Mouse (Mus musculus): Measurements from ENCODE around the gene Cmip. TPM values are rescaled to one million over a fixed set of nuclear protein-coding genes. Genes with fewer than 3 reads are reported as not detected.

The Cmip gene
- total and polyA plus RNA-seq, 3 experiments: 17.0 to 71.8 TPM; not detected in 1

- Histone ChIP-seq H3K27me3 (ENCODE audit: control insufficient read depth in 1 of 2, insufficient read depth in 2 of 2, low read length in 2 of 2) (no peaks in the 10 kb centered on the region), H3K4me3 (ENCODE audit: control insufficient read depth in 1 of 2, insufficient read depth in 1 of 2, low read depth in 2 of 2, low read length in 2 of 2) (no peak overlapping the region), H3K9ac (ENCODE audit: control insufficient read depth, low read depth, low read length, poor library complexity, severe bottlenecking) (no peak overlapping the region), H3K4me1 (ENCODE audit: control insufficient read depth in 1 of 2, insufficient read depth in 2 of 2, low read length in 2 of 2) (peaks cover 2 to 4% of the 10 kb centered on the region in 2 experiments; a peak in 1 of 4 replicates), H3K36me3 (ENCODE audit: control insufficient read depth in 1 of 2, insufficient read depth in 2 of 2, low read length in 2 of 2) (no peaks in the 10 kb centered on the region), H3K27ac (ENCODE audit: control insufficient read depth, low read depth, low read length) (no peak overlapping the region), H3K9me3 (replicated peaks; ENCODE audit: insufficient read depth, low read length) (no peaks in the 10 kb centered on the region), H3K79me2 (ENCODE audit: control insufficient read depth, insufficient read depth, low read length, poor library complexity) (no peaks in the 10 kb centered on the region)
- DNase-seq (ENCODE audit: low read depth, low spot score): peak; percentile 34
- peak; percentile 56 for TF ChIP-seq SMC3 (IDR thresholded peaks at IDR 0.05; ENCODE audit: low read depth, low read length)
- TF ChIP-seq ELF1 (IDR thresholded peaks at IDR 0.05; ENCODE audit: low read depth, low read length): no peak
- peak; percentile 56 to 65 (median 62) for TF ChIP-seq CTCF (IDR thresholded peaks at IDR 0.05 in 2 of 3, conservative IDR thresholded peaks at IDR 0.05 in 1 of 3; ENCODE audit: control insufficient read depth in 1 of 3, insufficient read depth in 1 of 3, low read depth in 2 of 3, low read length in 3 of 3, poor library complexity in 1 of 3, severe bottlenecking in 1 of 3)
- no peak for TF ChIP-seq MYC (IDR thresholded peaks at IDR 0.05; ENCODE audit: low read depth, low read length)
- TF ChIP-seq RAD21 (IDR thresholded peaks at IDR 0.05; ENCODE audit: low read depth, low read length): peak; percentile 11
These were observed 207.7 kb downstream of the Cmip start for GRCm38 (mm10) chr8:117464525-117464924.

- H3K79me2 ChIP-seq (ENCODE audit: control insufficient read depth, insufficient read depth, low read length, poor library complexity): no peaks in the 10 kb centered on the region
- H3K27me3 ChIP-seq (ENCODE audit: control insufficient read depth in 1 of 2, insufficient read depth in 2 of 2, low read length in 2 of 2): no peaks in the 10 kb centered on the region
- H3K9me3 ChIP-seq (replicated peaks; ENCODE audit: insufficient read depth, low read length): no peaks in the 10 kb centered on the region
- H3K4me1 ChIP-seq (ENCODE audit: control insufficient read depth in 1 of 2, insufficient read depth in 2 of 2, low read length in 2 of 2): peaks cover 4 to 8% of the 10 kb centered on the region in 2 experiments; a peak in 1 of 4 replicates
- H3K36me3 ChIP-seq (ENCODE audit: control insufficient read depth in 1 of 2, insufficient read depth in 2 of 2, low read length in 2 of 2): no peaks in the 10 kb centered on the region
- no peak overlapping the region for H3K4me3 ChIP-seq (ENCODE audit: control insufficient read depth in 1 of 2, insufficient read depth in 1 of 2, low read depth in 2 of 2, low read length in 2 of 2)
- no peak overlapping the region for H3K9ac ChIP-seq (ENCODE audit: control insufficient read depth, low read depth, low read length, poor library complexity, severe bottlenecking)
- peak; percentile 90 for DNase-seq (ENCODE audit: low read depth, low spot score)
- no peak overlapping the region for H3K27ac ChIP-seq (ENCODE audit: control insufficient read depth, low read depth, low read length)
- peak; percentile 93 for TF ChIP-seq RAD21 (IDR thresholded peaks at IDR 0.05; ENCODE audit: low read depth, low read length)
- 0 out of 2 replicates have a peak, but pooled peaks have one; percentile 52 for TF ChIP-seq MXI1 (IDR thresholded peaks at IDR 0.05; ENCODE audit: low read depth, low read length)
- peak; percentile 15; the same call in 1 of the 2 replicates for TF ChIP-seq MAZ (IDR thresholded peaks at IDR 0.05; ENCODE audit: low read depth, low read length)
- TF ChIP-seq ZKSCAN1 (IDR thresholded peaks at IDR 0.05; ENCODE audit: low read depth, low read length): no peak
- no peak for TF ChIP-seq USF1 (IDR thresholded peaks at IDR 0.05; ENCODE audit: low read depth, low read length)
- no peak for TF ChIP-seq NRF1 (IDR thresholded peaks at IDR 0.05; ENCODE audit: insufficient read depth, low read depth, low read length, poor library complexity, severe bottlenecking)
- peak; percentile 19; the same call in 1 of the 2 replicates for TF ChIP-seq MYB (IDR thresholded peaks at IDR 0.05; ENCODE audit: low read depth, low read length)
- 0 out of 2 replicates have a peak, but pooled peaks have one; percentile 31 for TF ChIP-seq ZNF384 (IDR thresholded peaks at IDR 0.05; ENCODE audit: low read depth, low read length)
- no peak for TF ChIP-seq RCOR1 (IDR thresholded peaks at IDR 0.05; ENCODE audit: low read depth, low read length)
- TF ChIP-seq KAT2A (conservative IDR thresholded peaks at IDR 0.05; ENCODE audit: low read depth, low read length): no peak
- TF ChIP-seq NELFE (IDR thresholded peaks at IDR 0.05; ENCODE audit: low read depth, low read length): no peak
- no peak for TF ChIP-seq CHD1 (IDR thresholded peaks at IDR 0.05; ENCODE audit: low read depth, low read length)
- peak; percentile 98 for TF ChIP-seq ZC3H11A (IDR thresholded peaks at IDR 0.05; ENCODE audit: low read depth, low read length)
- peak; percentile 98 for TF ChIP-seq SMC3 (IDR thresholded peaks at IDR 0.05; ENCODE audit: low read depth, low read length)
- TF ChIP-seq ETS1 (IDR thresholded peaks at IDR 0.05; ENCODE audit: low read depth, low read length): no peak
- no peak for TF ChIP-seq POLR2A (IDR thresholded peaks at IDR 0.05; ENCODE audit: control insufficient read depth in 1 of 2, insufficient read depth in 1 of 2, low read depth in 1 of 2, low read length in 2 of 2, poor library complexity in 1 of 2)
- TF ChIP-seq BHLHE40 (IDR thresholded peaks at IDR 0.05; ENCODE audit: borderline replicate concordance, low read depth, low read length): no peak
- no peak for TF ChIP-seq TBP (IDR thresholded peaks at IDR 0.05; ENCODE audit: low read depth, low read length)
- TF ChIP-seq ZMIZ1 (IDR thresholded peaks at IDR 0.05; ENCODE audit: low read depth, low read length): no peak
- TF ChIP-seq MYC (IDR thresholded peaks at IDR 0.05; ENCODE audit: low read depth, low read length): no peak
- peak; percentile 54 for TF ChIP-seq MAX (IDR thresholded peaks at IDR 0.05; ENCODE audit: low read length)
- 0 out of 2 replicates have a peak, but pooled peaks have one; percentile 13 for TF ChIP-seq TCF12 (IDR thresholded peaks at IDR 0.05; ENCODE audit: low read depth, low read length)
- TF ChIP-seq HCFC1 (IDR thresholded peaks at IDR 0.05; ENCODE audit: low read depth, low read length): 0 out of 2 replicates have a peak, but pooled peaks have one; percentile 42
- TF ChIP-seq TAL1 (IDR thresholded peaks at IDR 0.05; ENCODE audit: low read length): no peak
- TF ChIP-seq MEF2A (IDR thresholded peaks at IDR 0.05; ENCODE audit: extremely low read depth, insufficient replicate concordance, low read depth, low read length, poor library complexity, severe bottlenecking): no peak
- no peak for TF ChIP-seq POLR2AphosphoS5 (IDR thresholded peaks at IDR 0.05; ENCODE audit: borderline replicate concordance, low read depth, low read length)
- TF ChIP-seq SIN3A (IDR thresholded peaks at IDR 0.05; ENCODE audit: low read length): peak; percentile 80
- TF ChIP-seq CTCF (IDR thresholded peaks at IDR 0.05 in 2 of 3, conservative IDR thresholded peaks at IDR 0.05 in 1 of 3; ENCODE audit: control insufficient read depth in 1 of 3, insufficient read depth in 1 of 3, low read depth in 2 of 3, low read length in 3 of 3, poor library complexity in 1 of 3, severe bottlenecking in 1 of 3): peak; percentile 63 to 100 (median 73)
- no peak for TF ChIP-seq MAFK (IDR thresholded peaks at IDR 0.05; ENCODE audit: borderline replicate concordance, low read depth, low read length)
These were observed 208.4 kb downstream of the Cmip start for GRCm38 (mm10) chr8:117465250-117465649.

All from MEL (cell line).